Mouse (Mus musculus) limb, embryonic 11.5 days (tissue): ENCODE data around the gene Ccdc157. TPM values are rescaled to one million over a fixed set of nuclear protein-coding genes. Genes with fewer than 3 reads are reported as not detected.
"Not testable (repeated sequence)": the region's sequence is repeated elsewhere in the genome, so short reads cannot be mapped to it uniquely, and the experiment has no call there.

Experiments
- ATAC-seq: fragments of 200-750 bp; cut with Nextera tagmentation; 2 replicates; pipeline ENCODE4 v1.8.0; 2017; ENCODE audit warnings: low read depth; ENCODE audit not compliant: insufficient number of reproducible peaks, low FRiP score, low TSS enrichment
- DNase-seq: peaks from one replicate; pipeline ENCODE4 v3.0.0-alpha.2; 2015; ENCODE audit warnings: low spot score
- H3K27ac ChIP-seq: fragments of 300-500 bp; sonication (generic); replicated peaks from 2 replicates; pipeline ENCODE4 v1.5.1; 2014; ENCODE audit warnings: low read depth, mild to moderate bottlenecking, low read length
- H3K27me3 ChIP-seq: fragments of 300-500 bp; sonication (generic); 2 replicates; pipeline ENCODE4 v1.6.1; 2014; ENCODE audit warnings: mild to moderate bottlenecking, low read length, mixed read lengths; ENCODE audit not compliant: control insufficient read depth, insufficient read depth
- H3K36me3 ChIP-seq: fragments of 300-500 bp; sonication (generic); 2 replicates; pipeline ENCODE4 v1.6.1; 2014; ENCODE audit warnings: mild to moderate bottlenecking, low read length, moderate library complexity, mixed read lengths; ENCODE audit not compliant: control insufficient read depth, insufficient read depth
- H3K4me1 ChIP-seq: fragments of 300-500 bp; sonication (generic); 2 replicates; pipeline ENCODE4 v1.6.1; 2014; ENCODE audit warnings: low read length, mixed read lengths; ENCODE audit not compliant: control insufficient read depth, insufficient read depth
- H3K4me2 ChIP-seq: fragments of 300-500 bp; sonication (generic); 2 replicates; pipeline ENCODE4 v1.6.1; 2014; ENCODE audit warnings: low read depth, mild to moderate bottlenecking, moderate library complexity; ENCODE audit not compliant: severe bottlenecking
- H3K4me3 ChIP-seq: fragments of 300-500 bp; sonication (generic); 2 replicates; pipeline ENCODE4 v1.5.1; 2014; ENCODE audit warnings: low read depth, low read length
- H3K9ac ChIP-seq: fragments of 300-500 bp; sonication (generic); 2 replicates; pipeline ENCODE4 v1.6.1; 2014; ENCODE audit warnings: mild to moderate bottlenecking, low read length
- H3K9me3 ChIP-seq: fragments of 300-500 bp; sonication (generic); 2 replicates; pipeline ENCODE4 v1.6.1; 2016; ENCODE audit warnings: low read length; ENCODE audit not compliant: control insufficient read depth
- WGBS: fragments of 180-500 bp; shearing (Covaris S2); extraction: QIAGEN DNeasy Blood & Tissue Kit; methylation state at CpG from one replicate; pipeline ENCODE4 v1.1.7; 2014; 5-methylcytosine and 5-hydroxymethylcytosine counted together
- polyA plus RNA-seq: library from polyadenylated mRNA; unstranded; fragments of >200 nt; fragmentation: Nextera tagmentation; extraction: Ambion mirVana; gene quantifications from 2 replicates; pipeline ENCODE4 v1.2.1, GENCODE M21; 2014

Ccdc157 gene
- polyA plus RNA-seq, 1 experiment from 2014 or later = 4.7 TPM

- Histone ChIP-seq H3K27me3 (0 out of 2 replicates have a peak, but pooled peaks cover 2% of the 10 kb centered on the region), H3K27ac (no peak overlapping the region), H3K4me2 (peak overlapping the region; percentile 92), H3K9ac (peak overlapping the region; percentile 86), H3K36me3 (no peaks in the 10 kb centered on the region), H3K4me3 (peak overlapping the region; percentile 83), H3K4me1 (peaks cover 8% of the 10 kb centered on the region; the same call in 1 of the 2 replicates), H3K9me3 (no peaks in the 10 kb centered on the region)
- WGBS = 12% methylated on average over 9 of the region's 9 CpGs
- DNase-seq (no peak), ATAC-seq (0 out of 2 replicates have a peak, but pooled peaks have one; percentile 6)
Measured at GRCm38 (mm10) chr11:4187318-4187700, 27.2 kb upstream of the Ccdc157 start.

- under 1% methylated on average over 68 of the region's 71 CpGs for WGBS
- ATAC-seq = peak; percentile 99
Measured at GRCm38 (mm10) chr11:4186486-4187317, 26.6 kb upstream of the Ccdc157 start, which contains the start of gene Tbc1d10a. Gene Tbc1d10a (plus strand): TSS chr11:4186789.

GRCm38 (mm10) chr11:4185480-4185879, 25.4 kb upstream of the Ccdc157 start:
- not testable (repeated sequence) for H3K4me2 ChIP-seq, H3K9ac ChIP-seq, H3K4me1 ChIP-seq, H3K27ac ChIP-seq, H3K9me3 ChIP-seq, H3K4me3 ChIP-seq, DNase-seq, ATAC-seq, H3K27me3 ChIP-seq
- WGBS = 91% methylated on average over 6 of the region's 6 CpGs
- peaks cover 14% of the 10 kb centered on the region for H3K36me3 ChIP-seq

More at GRCm38 (mm10) chr11:4186486-4187317, 26.6 kb upstream of the Ccdc157 start, which contains the start of gene Tbc1d10a:
- Histone ChIP-seq H3K36me3 (peaks cover 3% of the 10 kb centered on the region), H3K27me3 (no peaks in the 10 kb centered on the region), H3K4me1 (peaks cover 8% of the 10 kb centered on the region; the same call in 1 of the 2 replicates), H3K4me2 (peak within 1 kb of the TSS; percentile 92), H3K4me3 (peak within 1 kb of the TSS; percentile 83), H3K9me3 (no peaks in the 10 kb centered on the region), H3K9ac (peak within 1 kb of the TSS; percentile 86), H3K27ac (no peak within 1 kb of the TSS)
- peak; percentile 97 for DNase-seq

GRCm38 (mm10) chr11:4184251-4184952, 24.3 kb upstream of the Ccdc157 start:
- Histone ChIP-seq H3K9me3 (no peaks in the 10 kb centered on the region), H3K36me3 (peaks cover 20% of the 10 kb centered on the region), H3K9ac (no peak overlapping the region), H3K4me3 (no peak overlapping the region), H3K27ac (no peak overlapping the region), H3K4me2 (no peak overlapping the region), H3K4me1 (peaks cover 6% of the 10 kb centered on the region; the same call in 1 of the 2 replicates), H3K27me3 (no peaks in the 10 kb centered on the region)
- 73% methylated on average over 4 of the region's 4 CpGs for WGBS
- ATAC-seq (no peak), DNase-seq (no peak)

- Histone ChIP-seq H3K27ac (no peak overlapping the region), H3K27me3 (no peaks in the 10 kb centered on the region), H3K4me3 (no peak overlapping the region), H3K9me3 (no peaks in the 10 kb centered on the region), H3K36me3 (peaks cover 26% of the 10 kb centered on the region), H3K4me2 (no peak overlapping the region), H3K4me1 (peaks cover 6% of the 10 kb centered on the region; the same call in 1 of the 2 replicates), H3K9ac (no peak overlapping the region)
- ATAC-seq = no peak
- no peak for DNase-seq
Measured at GRCm38 (mm10) chr11:4183511-4183910, 23.4 kb upstream of the Ccdc157 start.

GRCm38 (mm10) chr11:4182061-4182460, 22.0 kb upstream of the Ccdc157 start:
- Histone ChIP-seq H3K9me3 (no peaks in the 10 kb centered on the region), H3K4me1 (peaks cover under 1% of the 10 kb centered on the region; the same call in 1 of the 2 replicates), H3K9ac (no peak overlapping the region), H3K4me2 (no peak overlapping the region), H3K27me3 (no peaks in the 10 kb centered on the region), H3K36me3 (peaks cover 40% of the 10 kb centered on the region), H3K27ac (no peak overlapping the region), H3K4me3 (no peak overlapping the region)
- ATAC-seq (no peak), DNase-seq (no peak)
- 28% methylated on average over 1 of the region's 1 CpGs for WGBS

GRCm38 (mm10) chr11:4177716-4178115, 17.6 kb upstream of the Ccdc157 start:
- Histone ChIP-seq H3K4me3 (no peak overlapping the region), H3K9me3 (no peaks in the 10 kb centered on the region), H3K4me2 (no peak overlapping the region), H3K4me1 (no peaks in the 10 kb centered on the region), H3K27ac (no peak overlapping the region), H3K27me3 (no peaks in the 10 kb centered on the region), H3K36me3 (peaks cover 74% of the 10 kb centered on the region), H3K9ac (no peak overlapping the region)
- ATAC-seq (no peak), DNase-seq (no peak)
- WGBS = 75% methylated on average over 4 of the region's 4 CpGs

- no peak overlapping the region for H3K4me3 ChIP-seq
- no peak for ATAC-seq
- H3K4me2 ChIP-seq = no peak overlapping the region
- H3K9ac ChIP-seq = no peak overlapping the region
- no peaks in the 10 kb centered on the region for H3K9me3 ChIP-seq
- no peak overlapping the region for H3K27ac ChIP-seq
- DNase-seq = no peak
- H3K36me3 ChIP-seq = peaks cover 78% of the 10 kb centered on the region
- H3K4me1 ChIP-seq = no peaks in the 10 kb centered on the region
- 84% methylated on average over 5 of the region's 5 CpGs for WGBS
- H3K27me3 ChIP-seq = no peaks in the 10 kb centered on the region
Measured at GRCm38 (mm10) chr11:4174586-4174985, 14.5 kb upstream of the Ccdc157 start.
